Mouse (Mus musculus) liver, embryonic 11.5 days (tissue): ENCODE results near the gene Pqlc3. TPM values are rescaled to one million over a fixed set of nuclear protein-coding genes. Genes with fewer than 3 reads are reported as not detected.

Experiments
- ATAC-seq: fragments of 200-750 bp; cut with Nextera tagmentation; replicated peaks from 2 replicates; pipeline ENCODE4 v1.8.0; 2017; ENCODE audit warnings: moderate number of reproducible peaks, mild to moderate bottlenecking, moderate TSS enrichment, moderate library complexity; ENCODE audit not compliant: low FRiP score
- DNase-seq: peaks from one replicate; pipeline ENCODE4 v3.0.0-alpha.2; 2017; ENCODE audit warnings: low spot score
- H3K27ac ChIP-seq: fragments of 300-500 bp; sonication (generic); 2 replicates; pipeline ENCODE4 v1.5.1; 2014; ENCODE audit warnings: mild to moderate bottlenecking, low read depth, low read length, control low read depth
- H3K27me3 ChIP-seq: fragments of 300-500 bp; sonication (generic); replicated peaks from 2 replicates; pipeline ENCODE4 v1.6.1; 2014; ENCODE audit warnings: low read length, mixed read lengths; ENCODE audit not compliant: control insufficient read depth, insufficient read depth
- H3K36me3 ChIP-seq: fragments of 300-500 bp; sonication (generic); 2 replicates; pipeline ENCODE4 v1.6.1; 2014; ENCODE audit warnings: mild to moderate bottlenecking, low read length, moderate library complexity, mixed read lengths; ENCODE audit not compliant: control insufficient read depth, insufficient read depth
- H3K4me1 ChIP-seq: fragments of 300-500 bp; sonication (generic); replicated peaks from 2 replicates; pipeline ENCODE4 v1.6.1; 2014; ENCODE audit warnings: low read length, mixed read lengths; ENCODE audit not compliant: control insufficient read depth, insufficient read depth
- H3K4me2 ChIP-seq: fragments of 300-500 bp; sonication (generic); 2 replicates; pipeline ENCODE4 v1.6.1; 2014; ENCODE audit warnings: mild to moderate bottlenecking, control low read depth, moderate library complexity
- H3K4me3 ChIP-seq: fragments of 300-500 bp; sonication (generic); 2 replicates; pipeline ENCODE4 v1.5.1; 2014; ENCODE audit warnings: low read depth, low read length, control low read depth
- H3K9ac ChIP-seq: fragments of 300-500 bp; sonication (generic); 2 replicates; pipeline ENCODE4 v1.6.1; 2014; ENCODE audit warnings: low read depth, low read length, control low read depth
- H3K9me3 ChIP-seq: fragments of 300-500 bp; sonication (generic); 2 replicates; pipeline ENCODE4 v1.6.1; 2016; ENCODE audit warnings: low read length, inconsistent platforms, mixed read lengths; ENCODE audit not compliant: control insufficient read depth
- WGBS: fragments of 180-500 bp; shearing (Covaris S2); extraction: QIAGEN DNeasy Blood & Tissue Kit; methylation state at CpG from one replicate; pipeline ENCODE4 v1.1.7; 2014; 5-methylcytosine and 5-hydroxymethylcytosine counted together
- polyA plus RNA-seq: library from polyadenylated mRNA; unstranded; fragments of >200 nt; fragmentation: Nextera tagmentation; extraction: Ambion mirVana; gene quantifications from 2 replicates; pipeline ENCODE4 v1.2.1, GENCODE M21; 2014

Gene Pqlc3
- 4.6 and 5.1 TPM in 2 replicates for polyA plus RNA-seq

DNA sequence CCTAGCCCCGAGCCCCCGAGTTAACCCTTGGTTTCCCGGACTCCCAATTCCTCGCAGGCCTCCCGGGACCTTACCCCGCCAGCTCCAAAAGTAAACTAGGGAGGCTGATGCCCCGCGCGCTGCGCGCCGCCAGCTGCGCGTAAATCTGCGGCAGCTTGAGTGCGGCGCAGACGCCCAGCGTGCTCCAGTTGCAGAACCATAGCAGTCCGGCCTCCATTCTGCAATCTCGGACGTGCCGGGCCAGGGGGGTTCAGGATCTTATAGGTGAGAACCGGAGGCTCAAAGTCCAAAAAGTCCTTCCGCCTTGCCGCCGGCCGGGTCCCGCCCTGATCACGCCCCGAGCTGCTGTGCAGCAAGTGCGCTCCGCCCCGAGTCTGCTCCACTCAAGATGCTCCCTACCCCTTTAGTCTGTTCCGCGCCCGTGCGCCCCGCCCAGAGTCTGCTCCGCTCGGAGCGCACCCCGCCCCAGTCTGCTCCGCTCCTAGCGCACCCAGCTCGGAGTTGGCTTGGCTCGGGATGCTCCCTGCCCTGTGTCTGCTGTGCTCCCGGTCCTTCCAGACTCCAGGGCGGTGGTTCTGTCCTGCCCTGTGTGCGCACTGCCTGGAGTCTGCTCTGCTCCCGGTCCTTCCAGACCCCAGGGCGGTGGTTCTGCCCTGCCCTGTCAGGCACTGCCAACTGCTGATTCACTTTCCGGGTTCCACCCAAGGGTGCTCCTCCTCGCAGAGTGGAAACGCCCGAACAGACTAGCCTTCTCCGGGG is at the start of gene Pqlc3:
Pqlc3 (minus strand) TSS at position 670 of the 759 bp plus-strand sequence.
- under 1% methylated on average over 57 of the region's 57 CpGs for WGBS
- peak; percentile 98 for ATAC-seq
- Histone ChIP-seq H3K9ac (peak within 1 kb of the TSS; percentile 63), H3K4me3 (peak within 1 kb of the TSS; percentile 68), H3K27me3 (peaks cover 12% of the 10 kb centered on the region), H3K9me3 (no peaks in the 10 kb centered on the region), H3K4me1 (peaks cover 8% of the 10 kb centered on the region), H3K27ac (peak within 1 kb of the TSS; percentile 62; the same call in 1 of the 2 replicates), H3K4me2 (peak within 1 kb of the TSS; percentile 91), H3K36me3 (no peaks in the 10 kb centered on the region)
- DNase-seq = peak; percentile 85

DNA sequence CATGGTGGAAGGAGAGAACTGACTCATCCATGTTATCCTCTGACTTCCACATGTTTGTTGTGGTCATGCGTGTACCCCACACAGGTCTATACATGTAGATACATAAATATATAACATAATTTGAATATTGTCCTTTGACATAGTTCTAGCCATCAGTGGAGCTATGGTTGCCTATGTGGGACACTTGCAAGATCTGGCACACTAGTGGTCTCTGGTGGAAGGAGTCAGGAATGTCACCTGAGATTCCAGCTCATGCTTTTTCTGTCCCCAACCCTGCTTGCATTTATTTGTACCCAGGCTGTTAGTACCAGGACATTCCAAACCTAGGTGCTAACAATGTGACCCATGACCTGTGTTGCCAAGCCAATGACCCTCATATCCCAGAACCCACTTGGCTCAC is 49.6 kb upstream of the Pqlc3 start:
- whole genome bisulfite sequencing = 92% methylated on average over 1 of the region's 1 CpGs
- DNase-seq = no peak
- no peak overlapping the region for H3K9ac ChIP-seq

DNA sequence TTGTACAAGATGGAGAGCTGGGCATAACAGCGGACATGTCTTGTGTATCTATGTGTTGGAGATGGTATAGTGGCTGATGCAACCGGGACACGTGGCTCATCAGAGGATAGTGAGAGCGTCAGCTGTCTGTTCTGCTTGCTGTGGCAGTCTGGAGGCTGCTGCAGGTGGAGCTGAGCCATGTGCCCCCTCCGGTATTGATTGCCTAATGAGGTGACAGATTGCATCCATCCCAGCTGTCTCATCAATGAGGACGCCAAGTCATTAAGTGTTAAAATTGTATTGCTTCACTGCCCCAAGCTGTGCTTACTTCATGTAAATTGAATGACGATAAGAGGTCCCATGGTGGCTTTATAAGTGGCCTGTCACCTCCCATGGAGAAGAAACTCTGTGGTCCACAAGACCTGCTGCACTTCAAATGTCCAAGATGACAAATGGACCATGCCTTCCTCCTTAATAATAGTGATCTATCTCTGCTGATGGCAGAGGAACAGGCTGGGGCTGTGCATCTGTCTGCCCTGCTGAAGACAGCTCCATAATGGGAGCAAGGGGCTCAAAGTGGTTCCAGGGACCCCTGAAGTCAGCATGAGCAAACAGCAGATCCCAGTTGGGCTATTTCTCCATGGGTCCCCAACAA is 48.9 kb upstream of the Pqlc3 start:
- 72% methylated on average over 7 of the region's 7 CpGs for WGBS
- Histone ChIP-seq H3K9ac (no peak overlapping the region), H3K9me3 (no peaks in the 10 kb centered on the region), H3K4me1 (no peaks in the 10 kb centered on the region), H3K27me3 (no peaks in the 10 kb centered on the region), H3K4me3 (no peak overlapping the region), H3K27ac (no peak overlapping the region), H3K36me3 (no peaks in the 10 kb centered on the region), H3K4me2 (no peak overlapping the region)
- DNase-seq (no peak), ATAC-seq (no peak)

More for the DNA sequence above, 49.6 kb upstream of the Pqlc3 start:
- Histone ChIP-seq H3K36me3 (no peaks in the 10 kb centered on the region), H3K4me1 (no peaks in the 10 kb centered on the region), H3K9me3 (no peaks in the 10 kb centered on the region), H3K27me3 (no peaks in the 10 kb centered on the region), H3K4me3 (no peak overlapping the region), H3K4me2 (no peak overlapping the region), H3K27ac (no peak overlapping the region)
- ATAC-seq = no peak

DNA sequence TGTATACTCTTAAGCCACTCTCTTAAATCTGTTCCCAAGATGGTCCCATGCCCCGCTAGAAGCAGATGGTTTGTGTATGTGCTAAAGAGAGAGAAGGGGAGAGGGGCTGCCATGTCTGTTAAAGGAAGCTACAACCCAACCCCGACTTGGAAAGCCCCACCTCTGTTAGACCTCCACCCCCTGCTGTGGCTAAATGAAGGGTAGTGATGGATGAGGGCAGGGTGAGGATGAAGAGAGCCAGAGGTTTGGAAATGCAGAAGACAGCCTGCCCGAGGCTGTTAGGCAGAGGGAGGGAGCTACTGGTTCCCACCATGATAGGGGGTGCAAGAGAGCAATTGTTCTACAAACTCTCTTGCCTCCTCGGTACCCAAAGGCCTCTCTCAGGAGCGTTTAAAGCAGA is 43.1 kb upstream of the Pqlc3 start:
- 56% methylated on average over 5 of the region's 5 CpGs for WGBS
- Histone ChIP-seq H3K27ac (no peak overlapping the region), H3K27me3 (no peaks in the 10 kb centered on the region), H3K36me3 (no peaks in the 10 kb centered on the region), H3K4me2 (no peak overlapping the region), H3K4me3 (no peak overlapping the region), H3K9me3 (no peaks in the 10 kb centered on the region), H3K9ac (no peak overlapping the region), H3K4me1 (no peaks in the 10 kb centered on the region)
- no peak for DNase-seq
- ATAC-seq = no peak

DNA sequence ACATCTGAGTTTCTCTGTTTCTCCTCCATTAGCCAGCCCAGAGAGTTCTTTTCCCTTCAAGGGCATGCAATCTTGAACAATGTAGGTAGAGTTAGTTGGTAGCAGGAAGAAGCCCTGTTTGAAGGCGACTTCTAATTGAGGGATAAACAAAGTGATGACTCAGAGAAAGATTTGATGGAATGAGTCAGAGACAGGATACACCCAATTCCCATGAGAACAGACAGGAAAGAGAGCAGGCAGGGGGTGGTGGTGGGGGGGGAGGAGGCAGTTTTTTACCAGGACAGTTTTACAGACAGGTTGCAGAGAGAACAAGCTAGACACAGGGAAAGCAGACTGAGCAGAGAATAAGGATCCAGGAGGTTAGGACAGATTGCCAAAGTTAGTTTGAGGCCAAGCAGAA is 40.4 kb upstream of the Pqlc3 start:
- Histone ChIP-seq H3K9me3 (no peaks in the 10 kb centered on the region), H3K4me1 (no peaks in the 10 kb centered on the region), H3K27ac (no peak overlapping the region), H3K27me3 (no peaks in the 10 kb centered on the region), H3K9ac (no peak overlapping the region), H3K4me2 (no peak overlapping the region), H3K4me3 (no peak overlapping the region), H3K36me3 (no peaks in the 10 kb centered on the region)
- 36% methylated on average over 1 of the region's 1 CpGs for WGBS
- DNase-seq (no peak), ATAC-seq (no peak)

DNA sequence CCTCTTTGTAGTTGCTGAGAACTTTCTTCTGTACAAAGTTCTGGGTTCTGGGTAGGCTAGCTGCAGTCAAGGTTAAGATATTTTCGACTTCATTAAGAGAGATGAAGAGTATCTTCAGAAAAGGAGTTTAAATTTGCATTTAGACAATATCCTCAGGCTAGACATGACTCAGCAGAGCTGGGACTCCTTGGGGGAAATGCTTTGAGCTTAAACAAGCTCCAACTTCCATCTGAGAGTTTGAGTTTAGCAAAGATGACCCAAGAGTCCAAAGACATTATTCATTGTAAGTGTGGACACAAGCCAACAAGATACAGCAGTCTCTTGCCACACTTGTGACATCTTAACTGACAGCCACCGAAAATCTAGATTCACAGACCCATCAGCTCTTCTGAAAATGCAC is 39.2 kb upstream of the Pqlc3 start:
- Histone ChIP-seq H3K36me3 (no peaks in the 10 kb centered on the region), H3K9ac (no peak overlapping the region), H3K4me1 (no peaks in the 10 kb centered on the region), H3K27ac (no peak overlapping the region), H3K27me3 (no peaks in the 10 kb centered on the region), H3K9me3 (no peaks in the 10 kb centered on the region), H3K4me3 (no peak overlapping the region), H3K4me2 (no peak overlapping the region)
- no peak for DNase-seq
- WGBS = 62% methylated on average over 2 of the region's 2 CpGs
- ATAC-seq = no peak

DNA sequence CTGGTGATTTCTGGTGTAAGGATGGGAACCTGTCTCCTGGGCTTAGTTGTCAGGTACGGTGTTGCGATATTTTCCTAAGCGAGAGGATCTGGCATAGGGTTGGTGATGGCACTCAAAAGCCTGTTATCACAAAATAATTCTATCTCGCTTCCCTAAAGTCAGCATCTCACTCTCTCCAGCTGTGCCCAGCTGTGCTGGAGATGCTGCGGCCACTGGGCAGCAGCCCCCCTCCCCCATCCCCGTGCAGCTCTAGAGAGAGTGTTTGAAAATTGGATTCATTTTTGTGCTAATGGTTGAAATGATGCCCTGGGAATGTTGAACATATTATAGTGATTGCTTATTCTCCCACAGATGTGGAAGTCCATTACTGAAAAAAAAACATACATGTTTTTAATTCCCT is 38.0 kb upstream of the Pqlc3 start:
- H3K4me1 ChIP-seq = no peaks in the 10 kb centered on the region
- H3K9ac ChIP-seq = no peak overlapping the region
- no peaks in the 10 kb centered on the region for H3K27me3 ChIP-seq
- H3K36me3 ChIP-seq = no peaks in the 10 kb centered on the region
- H3K4me2 ChIP-seq = no peak overlapping the region
- DNase-seq (no peak), ATAC-seq (no peak)
- WGBS = 78% methylated on average over 6 of the region's 6 CpGs
- H3K9me3 ChIP-seq = no peaks in the 10 kb centered on the region
- H3K4me3 ChIP-seq = no peak overlapping the region
- H3K27ac ChIP-seq = no peak overlapping the region

DNA sequence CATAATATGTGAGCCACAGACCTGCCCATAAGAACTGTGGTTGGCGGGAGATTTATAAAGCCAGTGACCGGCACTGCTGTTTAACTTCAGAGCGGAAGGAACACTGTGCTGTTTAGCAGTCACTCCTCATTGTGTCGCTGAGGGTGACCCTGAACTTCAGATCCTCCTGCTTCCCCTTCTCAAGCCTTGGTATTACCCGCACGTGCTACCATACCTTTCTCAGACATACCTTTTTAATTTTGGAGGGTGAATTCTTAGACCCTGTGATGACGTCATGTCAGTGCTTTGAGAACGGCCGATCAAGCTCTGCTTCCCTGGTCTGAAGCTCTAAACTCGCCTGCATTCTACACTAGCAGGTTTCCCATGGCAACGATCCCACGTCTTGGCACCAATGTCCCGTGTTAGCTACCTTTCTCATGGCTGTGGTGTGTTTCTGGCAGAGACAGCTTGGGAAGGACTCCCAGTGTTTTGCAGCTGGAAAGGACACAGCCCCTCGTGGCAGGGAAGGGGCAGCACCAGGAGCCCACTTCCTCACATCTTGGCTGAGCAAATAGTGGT is 36.9 kb upstream of the Pqlc3 start:
- Histone ChIP-seq H3K27ac (no peak overlapping the region), H3K4me3 (no peak overlapping the region), H3K9me3 (no peaks in the 10 kb centered on the region), H3K9ac (no peak overlapping the region), H3K4me2 (no peak overlapping the region), H3K27me3 (no peaks in the 10 kb centered on the region), H3K36me3 (no peaks in the 10 kb centered on the region), H3K4me1 (no peaks in the 10 kb centered on the region)
- WGBS = 68% methylated on average over 14 of the region's 14 CpGs
- no peak for ATAC-seq
- DNase-seq = no peak
